Mouse (Mus musculus) thymus, adult 2 months (tissue): ENCODE results near the gene Ddx39. TPM values are rescaled to one million over a fixed set of nuclear protein-coding genes. Genes with fewer than 3 reads are reported as not detected.

Source experiments
- DNase-seq: peaks from one replicate; pipeline ENCODE4 v3.0.0; 2021
- H3K27ac ChIP-seq: fragments of 200-500 bp; 2 replicates; pipeline ENCODE4 v1.5.1; 2012; ENCODE audit warnings: low read length, control low read depth; ENCODE audit not compliant: control insufficient read depth, insufficient read depth
- H3K27me3 ChIP-seq: fragments of 200-500 bp; 2 replicates; pipeline ENCODE4 v1.6.1; 2012; ENCODE audit warnings: mild to moderate bottlenecking, low read length, moderate library complexity, mixed read lengths; ENCODE audit not compliant: control insufficient read depth, insufficient read depth
- H3K36me3 ChIP-seq: fragments of 200-500 bp; 2 replicates; pipeline ENCODE4 v1.6.1; 2012; ENCODE audit warnings: mild to moderate bottlenecking, low read length, moderate library complexity; ENCODE audit not compliant: control insufficient read depth, insufficient read depth
- H3K4me1 ChIP-seq: fragments of 200-500 bp; replicated peaks from 2 replicates; pipeline ENCODE4 v1.6.1; 2012; ENCODE audit warnings: low read length; ENCODE audit not compliant: control insufficient read depth, insufficient read depth
- H3K4me3 ChIP-seq: fragments of 200-500 bp; 2 replicates; pipeline ENCODE4 v1.5.1; 2012; ENCODE audit warnings: mild to moderate bottlenecking, low read length, control low read depth, moderate library complexity; ENCODE audit not compliant: control insufficient read depth, insufficient read depth
- CTCF ChIP-seq: fragments of 200-500 bp; IDR thresholded peaks from 2 replicates; pipeline ENCODE4 v1.5.1; 2012; ENCODE audit warnings: mild to moderate bottlenecking, control low read depth, low read length, moderate library complexity, borderline replicate concordance; ENCODE audit not compliant: control insufficient read depth, poor library complexity, insufficient read depth; ENCODE audit errors: extremely low read depth
- POLR2A ChIP-seq: fragments of 200-500 bp; IDR thresholded peaks from 2 replicates; pipeline ENCODE4 v1.6.1; 2012; ENCODE audit warnings: mild to moderate bottlenecking, low read length, control low read depth, moderate library complexity; ENCODE audit not compliant: control insufficient read depth, poor library complexity, insufficient read depth; ENCODE audit errors: extremely low read depth
- WGBS: fragments of 180-500 bp; shearing (Covaris S2); methylation state at CpG from one replicate; pipeline ENCODE4 v1.1.7; 2018; 5-methylcytosine and 5-hydroxymethylcytosine counted together
- polyA plus RNA-seq: library from polyadenylated mRNA; depleted of rRNA; stranded (reverse); fragments of >200 nt; gene quantifications from 2 replicates; pipeline ENCODE4 v1.2.3, GENCODE M21; 2012

Gene Ddx39
- polyA plus RNA-seq, 1 experiment: 157 TPM

DNA sequence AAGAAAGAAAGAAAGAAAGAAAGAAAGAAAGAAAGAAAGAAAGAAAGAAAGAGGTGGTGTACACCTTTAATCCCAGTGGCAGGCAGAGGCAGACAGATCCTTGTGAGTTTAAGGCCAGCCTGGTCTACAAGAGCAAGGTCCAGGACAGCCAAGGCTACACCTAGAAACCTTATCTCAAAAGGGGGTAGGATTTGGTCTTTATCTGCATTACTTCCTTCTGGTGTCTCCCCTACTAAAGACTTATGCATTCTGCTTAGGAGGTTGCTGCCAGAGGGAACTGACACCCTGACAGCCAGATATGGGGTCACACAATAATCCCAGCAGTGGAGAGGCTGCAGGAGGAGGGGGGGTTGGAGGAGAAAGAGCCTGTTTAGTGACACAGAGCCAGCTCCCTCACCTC lies 50.7 kb downstream of the Ddx39 start:
- Histone ChIP-seq H3K36me3 (no peaks in the 10 kb centered on the region), H3K27ac (no peak overlapping the region), H3K4me1 (peaks cover 13% of the 10 kb centered on the region), H3K27me3 (no peaks in the 10 kb centered on the region), H3K4me3 (no peak overlapping the region)
- DNase-seq: no peak
- TF ChIP-seq CTCF (no peak), POLR2A (no peak)

DNA sequence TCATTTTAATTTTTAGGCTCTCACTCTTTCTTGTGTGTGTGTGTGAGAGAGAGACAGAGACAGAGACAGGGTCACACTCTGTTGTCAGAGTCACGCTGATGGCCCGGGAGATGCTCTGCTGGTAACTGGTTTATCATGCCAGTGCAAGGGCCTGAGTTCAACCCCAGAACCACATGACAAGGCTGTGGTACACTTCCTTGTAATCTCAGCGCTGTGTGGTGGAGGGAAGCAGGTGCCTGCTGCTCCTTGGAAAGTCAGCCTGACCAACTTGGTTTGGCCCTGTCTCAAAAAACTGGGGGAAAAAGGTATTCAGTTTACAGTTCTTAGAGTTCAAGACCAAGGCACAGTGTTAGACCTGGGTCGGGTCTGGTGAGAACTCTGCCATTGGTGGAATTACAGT lies 52.5 kb downstream of the Ddx39 start:
- DNase-seq: no peak
- Histone ChIP-seq H3K27me3 (no peaks in the 10 kb centered on the region), H3K4me3 (no peak overlapping the region), H3K4me1 (peaks cover 17% of the 10 kb centered on the region), H3K36me3 (no peaks in the 10 kb centered on the region), H3K27ac (no peak overlapping the region)
- 3% methylated on average over 4 of the region's 4 CpGs for WGBS
- TF ChIP-seq CTCF (no peak), POLR2A (no peak)

GRCm38 (mm10) chr8:83768526-83768925 lies 53.5 kb downstream of the Ddx39 start:
- no peak for DNase-seq
- H3K4me1 ChIP-seq: peaks cover 27% of the 10 kb centered on the region
- H3K36me3 ChIP-seq: no peaks in the 10 kb centered on the region
- no peak overlapping the region; the same call in 1 of the 2 replicates for H3K27ac ChIP-seq
- 0% methylated on average over 5 of the region's 5 CpGs for WGBS
- no peak overlapping the region for H3K4me3 ChIP-seq
- TF ChIP-seq CTCF (no peak), POLR2A (no peak)
- no peaks in the 10 kb centered on the region for H3K27me3 ChIP-seq

GRCm38 (mm10) chr8:83769720-83770119 lies 54.7 kb downstream of the Ddx39 start:
- peaks cover 36% of the 10 kb centered on the region for H3K4me1 ChIP-seq
- no peaks in the 10 kb centered on the region for H3K36me3 ChIP-seq
- H3K27ac ChIP-seq: no peak overlapping the region
- no peak for DNase-seq
- 86% methylated on average over 7 of the region's 7 CpGs for WGBS
- no peaks in the 10 kb centered on the region for H3K27me3 ChIP-seq
- no peak for TF ChIP-seq CTCF
- TF ChIP-seq POLR2A: no peak
- no peak overlapping the region for H3K4me3 ChIP-seq

- H3K27ac ChIP-seq: no peak overlapping the region
- 71% methylated on average over 2 of the region's 2 CpGs for WGBS
- TF ChIP-seq POLR2A: no peak
- TF ChIP-seq CTCF: no peak
- H3K4me1 ChIP-seq: peaks cover 36% of the 10 kb centered on the region
- no peaks in the 10 kb centered on the region for H3K27me3 ChIP-seq
- no peak for DNase-seq
- H3K36me3 ChIP-seq: no peaks in the 10 kb centered on the region
- no peak overlapping the region for H3K4me3 ChIP-seq
These were observed 55.7 kb downstream of the Ddx39 start for GRCm38 (mm10) chr8:83770669-83771068.

DNA sequence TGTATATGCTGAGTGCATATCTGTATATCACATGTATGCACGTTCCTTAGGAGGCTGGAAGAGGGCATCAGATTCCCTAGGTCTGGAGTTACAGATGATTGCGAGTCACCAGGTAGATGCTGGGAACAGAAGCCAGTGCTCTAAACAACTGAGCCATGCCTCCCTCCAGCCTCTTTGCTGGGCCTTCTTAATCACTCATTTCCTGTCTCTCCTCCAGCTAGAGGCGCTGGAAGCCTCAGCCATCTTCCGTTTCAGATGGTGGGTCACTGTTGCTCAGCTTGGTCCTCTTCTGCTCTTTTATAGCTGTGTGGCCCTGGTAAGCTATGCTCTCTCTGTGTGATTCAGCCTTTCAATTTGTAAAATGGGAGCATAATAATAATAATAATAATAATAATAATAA lies 56.8 kb downstream of the Ddx39 start:
- peaks cover 40% of the 10 kb centered on the region for H3K4me1 ChIP-seq
- TF ChIP-seq CTCF (no peak), POLR2A (no peak)
- H3K27ac ChIP-seq: no peak overlapping the region
- no peak for DNase-seq
- H3K4me3 ChIP-seq: no peak overlapping the region
- WGBS: 57% methylated on average over 4 of the region's 4 CpGs
- no peaks in the 10 kb centered on the region for H3K27me3 ChIP-seq
- no peaks in the 10 kb centered on the region for H3K36me3 ChIP-seq

DNA sequence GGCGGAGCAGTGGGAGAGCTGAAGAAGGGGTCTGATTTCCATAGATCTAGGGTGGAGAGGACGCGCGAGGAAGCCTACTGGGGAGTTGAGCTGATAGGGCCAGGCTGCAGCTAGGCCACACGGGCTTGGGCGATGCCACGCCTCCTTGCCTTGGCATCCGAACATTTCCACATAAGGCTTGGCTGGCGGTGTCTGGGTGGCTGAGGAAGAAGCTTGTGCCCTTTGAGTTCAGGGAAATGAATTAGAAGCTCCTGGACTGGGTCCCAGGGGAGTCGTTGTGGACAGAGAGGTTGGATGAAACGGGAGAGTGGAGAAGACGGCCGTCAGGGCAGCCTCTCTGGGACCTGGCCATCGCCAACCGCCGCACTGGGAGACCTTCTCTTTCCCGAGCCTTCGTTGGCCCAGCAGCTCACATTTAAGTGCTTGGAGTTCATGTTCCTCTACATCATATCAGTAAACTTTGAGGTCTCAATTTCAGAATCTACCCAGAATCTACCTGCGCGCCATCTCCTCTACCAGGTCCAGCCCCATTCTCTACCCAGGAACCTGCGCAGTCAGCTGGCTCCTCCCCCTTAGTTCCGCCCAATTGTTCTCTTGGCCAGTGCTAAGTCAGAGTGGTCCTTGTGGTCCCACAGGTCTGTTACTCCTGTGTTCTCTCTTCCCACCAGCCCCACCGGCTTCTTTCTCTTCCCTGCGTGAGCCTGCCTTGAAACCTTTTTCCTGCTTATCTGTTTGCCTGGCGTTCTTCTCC lies 57.9 kb downstream of the Ddx39 start:
- no peaks in the 10 kb centered on the region for H3K27me3 ChIP-seq
- H3K27ac ChIP-seq: peak overlapping the region; percentile 95
- H3K4me1 ChIP-seq: peaks cover 39% of the 10 kb centered on the region
- no peaks in the 10 kb centered on the region for H3K36me3 ChIP-seq
- DNase-seq: peak; percentile 48
- peak overlapping the region; percentile 41 for H3K4me3 ChIP-seq
- TF ChIP-seq POLR2A (peak; percentile 18; the same call in 1 of the 2 replicates), CTCF (no peak)
- 32% methylated on average over 25 of the region's 25 CpGs for WGBS
